Mouse (Mus musculus): ENCODE measurements around the gene Oit1.

Oit1 gene

GRCm38 (mm10) chr14:8378685-8379313, at the start of gene Oit1:
TSS of gene Oit1 (minus strand) at chr14:8378754.
- no peak for DNase-seq

GRCm38 (mm10) chr14:8422833-8423232, 44.3 kb upstream of the Oit1 start:
- no peak for DNase-seq

- no peak for DNase-seq
Measured at GRCm38 (mm10) chr14:8421199-8421787, 42.7 kb upstream of the Oit1 start.

GRCm38 (mm10) chr14:8418610-8419009, 40.1 kb upstream of the Oit1 start:
- DNase-seq: no peak

GRCm38 (mm10) chr14:8405946-8406345, 27.4 kb upstream of the Oit1 start:
- DNase-seq: no peak

- no peak for DNase-seq
Measured at GRCm38 (mm10) chr14:8403310-8403709, 24.8 kb upstream of the Oit1 start.

- DNase-seq: no peak
Measured at GRCm38 (mm10) chr14:8398507-8398906, 20.0 kb upstream of the Oit1 start.

GRCm38 (mm10) chr14:8395690-8396287, 17.2 kb upstream of the Oit1 start:
- no peak for DNase-seq

- DNase-seq: peak; percentile 15
Measured at GRCm38 (mm10) chr14:8392181-8392825, 13.7 kb upstream of the Oit1 start.

GRCm38 (mm10) chr14:8369394-8369793, 9.2 kb downstream of the Oit1 start:
- DNase-seq: no peak

GRCm38 (mm10) chr14:8368900-8369299, 9.7 kb downstream of the Oit1 start:
- no peak for DNase-seq

GRCm38 (mm10) chr14:8367727-8368520, 10.6 kb downstream of the Oit1 start:
- DNase-seq: no peak

GRCm38 (mm10) chr14:8367121-8367520, 11.4 kb downstream of the Oit1 start:
- no peak for DNase-seq

GRCm38 (mm10) chr14:8365833-8366232, 12.7 kb downstream of the Oit1 start:
- no peak for DNase-seq

- DNase-seq: no peak
Measured at GRCm38 (mm10) chr14:8356836-8357235, 21.7 kb downstream of the Oit1 start.

- peak; percentile 69 for DNase-seq
Measured at GRCm38 (mm10) chr14:8355999-8356501, 22.5 kb downstream of the Oit1 start.

GRCm38 (mm10) chr14:8348927-8349326, 29.6 kb downstream of the Oit1 start:
- DNase-seq: no peak

- peak; percentile 89 for DNase-seq
Measured at GRCm38 (mm10) chr14:8346255-8346997, 32.1 kb downstream of the Oit1 start.

- no peak for DNase-seq
Measured at GRCm38 (mm10) chr14:8345566-8345965, 33.0 kb downstream of the Oit1 start.

- DNase-seq: no peak
Measured at GRCm38 (mm10) chr14:8342509-8343106, 35.9 kb downstream of the Oit1 start.

- no peak for DNase-seq
Measured at GRCm38 (mm10) chr14:8340226-8340625, 38.3 kb downstream of the Oit1 start.

- DNase-seq: peak; percentile 22
Measured at GRCm38 (mm10) chr14:8335947-8336346, 42.6 kb downstream of the Oit1 start.
